Mouse (Mus musculus) liver, embryonic 14.5 days (tissue): ENCODE measurements at regions not wholly inside any gene's neighbourhood (a gene's known extent, or its start where the extent isn't known, plus 50 kb on each side); places are given as distances from the start of the nearest gene placed in this dataset.

Source experiments
- CTCF ChIP-seq: IDR thresholded peaks from 2 replicates; pipeline ENCODE4 v1.5.1; 2016; ENCODE audit warnings: antibody characterized with exemption, low read depth, control low read depth
- EP300 ChIP-seq: IDR thresholded peaks from 2 replicates; pipeline ENCODE4 v1.6.1; 2016; ENCODE audit warnings: antibody characterized with exemption, low read depth

DNA sequence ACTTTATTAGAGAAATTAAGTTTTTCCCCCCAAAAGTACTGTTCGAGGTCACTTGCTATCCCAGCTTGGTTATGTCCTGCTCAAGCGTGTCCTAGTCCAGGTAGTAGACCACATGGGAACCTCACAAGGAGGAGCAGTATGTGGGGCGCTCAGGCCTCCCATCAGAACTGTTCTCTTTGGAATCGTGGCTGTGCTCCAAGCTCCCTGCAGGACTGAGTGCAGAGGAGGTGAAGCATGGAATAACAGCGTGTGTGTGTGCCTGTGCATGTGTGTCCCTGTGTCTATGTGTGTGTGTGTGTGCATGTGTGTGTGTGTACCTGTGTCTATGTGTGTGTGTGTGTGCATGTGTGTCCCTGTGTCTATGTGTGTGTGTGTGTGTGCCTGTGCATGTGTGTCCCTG lies 137.6 kb upstream of the Dnajc24 start:
- TF ChIP-seq CTCF, result no peak
- no peak for TF ChIP-seq EP300
